Mouse (Mus musculus) heart, embryonic 12.5 days (tissue): ENCODE results near the gene Erc2. TPM values are rescaled to one million over a fixed set of nuclear protein-coding genes. Genes with fewer than 3 reads are reported as not detected.

Source experiments
- ATAC-seq: fragments of 200-750 bp; cut with Nextera tagmentation; 2 replicates; pipeline ENCODE4 v1.8.0; 2017; ENCODE audit warnings: moderate TSS enrichment, moderate library complexity; ENCODE audit not compliant: insufficient number of reproducible peaks, low FRiP score
- H3K27ac ChIP-seq: fragments of 300-500 bp; sonication (generic); 2 replicates; pipeline ENCODE4 v1.5.1; 2016; ENCODE audit warnings: mild to moderate bottlenecking, moderate library complexity; ENCODE audit not compliant: poor library complexity, severe bottlenecking
- H3K27me3 ChIP-seq: fragments of 300-500 bp; sonication (generic); replicated peaks from 2 replicates; pipeline ENCODE4 v1.6.1; 2016; ENCODE audit warnings: mild to moderate bottlenecking, moderate library complexity
- H3K36me3 ChIP-seq: fragments of 300-500 bp; sonication (generic); 2 replicates; pipeline ENCODE4 v1.6.1; 2016; ENCODE audit warnings: mild to moderate bottlenecking, moderate library complexity
- H3K4me1 ChIP-seq: fragments of 300-500 bp; sonication (generic); replicated peaks from 2 replicates; pipeline ENCODE4 v1.6.1; 2016; ENCODE audit warnings: mild to moderate bottlenecking
- H3K4me2 ChIP-seq: fragments of 300-500 bp; sonication (generic); 2 replicates; pipeline ENCODE4 v1.6.1; 2016; ENCODE audit warnings: mild to moderate bottlenecking, moderate library complexity
- H3K4me3 ChIP-seq: fragments of 300-500 bp; sonication (generic); 2 replicates; pipeline ENCODE4 v1.5.1; 2016; ENCODE audit warnings: mild to moderate bottlenecking
- H3K9ac ChIP-seq: fragments of 300-500 bp; sonication (generic); 2 replicates; pipeline ENCODE4 v1.6.1; 2016; ENCODE audit warnings: mild to moderate bottlenecking, moderate library complexity
- H3K9me3 ChIP-seq: fragments of 300-500 bp; sonication (generic); replicated peaks from 2 replicates; pipeline ENCODE4 v1.6.1; 2016; ENCODE audit warnings: mild to moderate bottlenecking, moderate library complexity
- WGBS: fragments of 180-500 bp; shearing (Covaris S2); methylation state at CpG from one replicate; pipeline ENCODE4 v1.1.7; 2016; 5-methylcytosine and 5-hydroxymethylcytosine counted together
- polyA plus RNA-seq: library from polyadenylated mRNA; unstranded; fragments of >200 nt; fragmentation: Nextera tagmentation; extraction: Ambion mirVana; gene quantifications from 2 replicates; pipeline ENCODE4 v1.2.1, GENCODE M21; 2016

The Erc2 gene
- polyA plus RNA-seq, 1 experiment from 2014 or later, result 3.9 TPM

GRCm38 (mm10) chr14:27775367-27775766, 153.1 kb downstream of the Erc2 start:
- Histone ChIP-seq H3K4me2 (no peak overlapping the region), H3K36me3 (no peaks in the 10 kb centered on the region), H3K27me3 (no peaks in the 10 kb centered on the region), H3K9me3 (no peaks in the 10 kb centered on the region), H3K9ac (no peak overlapping the region), H3K27ac (no peak overlapping the region), H3K4me3 (no peak overlapping the region), H3K4me1 (no peaks in the 10 kb centered on the region)
- 64% methylated on average over 5 of the region's 5 CpGs for WGBS
- ATAC-seq, result no peak

DNA sequence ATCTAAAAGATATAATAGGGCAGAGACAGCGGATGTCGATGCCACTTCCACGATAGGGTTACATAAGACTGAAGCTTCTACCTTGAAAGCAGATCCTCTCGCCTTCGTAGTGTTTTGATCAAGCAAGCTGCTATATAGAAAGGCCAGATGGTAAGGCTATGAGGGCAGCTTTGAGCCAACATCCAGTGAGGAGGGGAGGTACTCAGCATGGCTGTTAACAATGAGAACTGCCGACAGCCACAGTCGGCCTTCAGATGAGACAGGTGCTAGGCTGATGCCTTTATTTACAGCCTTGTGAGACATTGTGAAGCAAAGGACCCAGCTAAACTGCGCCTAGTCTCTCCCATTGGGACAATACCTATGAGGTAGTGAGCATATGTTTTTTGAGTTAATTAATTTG, 156.3 kb downstream of the Erc2 start:
- no peaks in the 10 kb centered on the region for H3K36me3 ChIP-seq
- H3K27me3 ChIP-seq, result no peaks in the 10 kb centered on the region
- no peak for ATAC-seq
- no peak overlapping the region for H3K4me2 ChIP-seq
- H3K9ac ChIP-seq, result no peak overlapping the region
- 76% methylated on average over 8 of the region's 8 CpGs for WGBS
- no peaks in the 10 kb centered on the region for H3K9me3 ChIP-seq
- no peaks in the 10 kb centered on the region for H3K4me1 ChIP-seq
- no peak overlapping the region for H3K27ac ChIP-seq
- no peak overlapping the region for H3K4me3 ChIP-seq

DNA sequence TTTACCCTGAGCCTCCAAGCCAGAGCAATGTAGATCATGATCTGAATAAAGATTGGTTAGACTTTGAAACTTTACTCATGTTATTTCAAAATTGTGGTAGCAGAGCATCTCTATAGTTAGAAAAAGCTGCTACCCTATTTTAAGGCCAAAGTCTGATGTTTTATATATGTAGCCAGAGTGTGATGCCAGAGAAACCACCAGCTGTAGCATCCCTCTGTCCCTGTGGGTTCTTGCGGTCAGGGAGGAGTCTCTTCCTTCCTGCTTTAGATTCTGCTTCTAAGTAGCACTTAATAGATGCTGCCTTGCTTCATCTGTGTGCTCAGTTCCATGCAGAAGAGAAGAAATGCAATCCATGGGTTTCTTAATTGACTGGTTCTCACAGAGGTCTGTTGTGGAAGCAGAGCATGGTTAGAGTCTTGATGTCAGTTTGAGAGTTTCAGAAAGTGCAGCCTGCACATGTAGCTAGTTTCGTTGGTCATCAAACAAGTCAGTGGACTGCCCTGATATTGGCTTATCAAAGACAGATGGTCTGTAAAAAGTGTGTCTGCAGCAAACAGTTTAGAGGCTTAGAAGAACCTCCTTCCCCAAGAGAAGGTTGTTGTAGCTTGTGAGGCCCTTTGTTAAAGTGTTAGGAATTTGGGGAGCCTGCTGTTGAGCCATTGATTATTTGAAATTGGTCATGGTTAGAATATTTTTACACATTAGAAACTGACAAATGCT, 156.9 kb downstream of the Erc2 start:
- Histone ChIP-seq H3K9ac (no peak overlapping the region), H3K27me3 (no peaks in the 10 kb centered on the region), H3K36me3 (no peaks in the 10 kb centered on the region), H3K9me3 (no peaks in the 10 kb centered on the region), H3K4me2 (no peak overlapping the region), H3K4me1 (no peaks in the 10 kb centered on the region), H3K4me3 (no peak overlapping the region), H3K27ac (no peak overlapping the region)
- ATAC-seq, result no peak
- WGBS, result 66% methylated on average over 2 of the region's 2 CpGs

DNA sequence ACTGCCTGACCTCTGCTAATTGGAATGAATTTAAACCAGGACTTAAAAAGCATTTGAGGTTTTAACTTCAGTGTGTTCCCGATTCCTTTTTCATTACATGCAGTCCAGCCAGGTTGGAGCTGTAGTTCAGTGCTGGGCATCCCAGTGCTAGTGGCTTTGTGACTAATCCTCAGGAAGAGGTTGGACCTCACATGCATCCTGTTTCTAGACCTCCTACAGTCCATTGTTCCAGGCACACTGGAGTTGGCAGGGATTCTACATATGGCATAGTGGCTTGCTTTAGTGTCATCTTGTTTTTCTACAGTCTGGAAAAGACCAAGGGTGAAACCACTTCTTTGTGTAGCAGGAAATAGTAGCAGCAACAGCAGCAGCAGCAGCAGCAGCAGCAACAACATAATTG, 159.0 kb downstream of the Erc2 start:
- no peaks in the 10 kb centered on the region for H3K4me1 ChIP-seq
- H3K27ac ChIP-seq, result no peak overlapping the region
- H3K27me3 ChIP-seq, result no peaks in the 10 kb centered on the region
- H3K4me3 ChIP-seq, result no peak overlapping the region
- 69% methylated on average over 1 of the region's 1 CpGs for WGBS
- H3K36me3 ChIP-seq, result no peaks in the 10 kb centered on the region
- H3K9me3 ChIP-seq, result no peaks in the 10 kb centered on the region
- H3K4me2 ChIP-seq, result no peak overlapping the region
- no peak overlapping the region for H3K9ac ChIP-seq
- ATAC-seq, result peak; percentile 36; the same call in 1 of the 2 replicates

DNA sequence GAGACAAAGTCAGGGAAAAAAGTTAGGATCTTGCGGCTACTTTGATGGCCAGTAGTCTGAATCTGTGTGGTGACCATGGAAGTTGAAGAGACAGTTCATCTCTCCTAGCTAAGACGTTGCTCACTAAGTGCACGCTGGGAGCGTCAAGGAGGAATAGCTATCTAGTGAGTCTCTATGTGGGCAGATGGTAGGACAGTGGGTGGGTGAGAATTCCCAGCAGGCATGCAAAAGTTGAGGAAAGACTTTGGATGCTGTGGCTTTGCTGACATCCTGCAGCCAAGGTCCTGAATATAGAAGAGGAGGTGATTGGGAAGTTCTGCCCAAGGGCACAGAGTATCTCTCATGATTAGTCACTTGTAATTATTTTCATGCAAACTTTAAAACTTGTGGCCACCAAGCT, 162.6 kb downstream of the Erc2 start:
- Histone ChIP-seq H3K9ac (no peak overlapping the region), H3K4me3 (no peak overlapping the region), H3K4me2 (no peak overlapping the region), H3K27me3 (no peaks in the 10 kb centered on the region), H3K27ac (no peak overlapping the region), H3K9me3 (no peaks in the 10 kb centered on the region), H3K36me3 (no peaks in the 10 kb centered on the region), H3K4me1 (0 out of 2 replicates have a peak, but pooled peaks cover 8% of the 10 kb centered on the region)
- 84% methylated on average over 4 of the region's 4 CpGs for WGBS
- ATAC-seq, result no peak

DNA sequence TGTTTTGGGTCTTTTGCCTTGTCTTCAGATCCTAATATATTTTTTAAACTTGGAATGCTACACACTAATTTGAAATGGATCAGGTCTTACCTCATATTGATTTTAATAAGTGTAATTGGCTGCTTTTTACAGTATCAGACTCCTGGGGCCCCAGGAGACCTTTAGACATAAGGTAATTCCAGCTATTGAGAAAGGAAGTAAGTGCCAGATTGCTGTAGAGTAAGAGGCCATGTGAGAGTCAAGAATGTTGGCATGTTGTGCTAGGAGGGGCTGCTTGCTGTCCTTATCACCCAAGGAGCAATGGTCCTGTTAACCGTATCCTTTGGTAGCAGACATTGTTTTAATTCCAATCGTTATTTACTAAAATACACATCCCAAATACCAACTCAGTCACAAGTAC, 163.3 kb downstream of the Erc2 start:
- Histone ChIP-seq H3K4me1 (0 out of 2 replicates have a peak, but pooled peaks cover 8% of the 10 kb centered on the region), H3K9ac (no peak overlapping the region), H3K36me3 (no peaks in the 10 kb centered on the region), H3K4me3 (no peak overlapping the region), H3K4me2 (no peak overlapping the region), H3K27me3 (no peaks in the 10 kb centered on the region), H3K9me3 (no peaks in the 10 kb centered on the region), H3K27ac (no peak overlapping the region)
- no peak for ATAC-seq
- 57% methylated on average over 2 of the region's 2 CpGs for WGBS

- Histone ChIP-seq H3K4me3 (no peak overlapping the region), H3K4me2 (no peak overlapping the region), H3K27ac (no peak overlapping the region), H3K4me1 (0 out of 2 replicates have a peak, but pooled peaks cover 8% of the 10 kb centered on the region), H3K9ac (no peak overlapping the region), H3K27me3 (no peaks in the 10 kb centered on the region), H3K36me3 (no peaks in the 10 kb centered on the region), H3K9me3 (no peaks in the 10 kb centered on the region)
- peak; percentile 51 for ATAC-seq
- 48% methylated on average over 6 of the region's 6 CpGs for WGBS
Measured at GRCm38 (mm10) chr14:27789066-27789898, 167.1 kb downstream of the Erc2 start.

DNA sequence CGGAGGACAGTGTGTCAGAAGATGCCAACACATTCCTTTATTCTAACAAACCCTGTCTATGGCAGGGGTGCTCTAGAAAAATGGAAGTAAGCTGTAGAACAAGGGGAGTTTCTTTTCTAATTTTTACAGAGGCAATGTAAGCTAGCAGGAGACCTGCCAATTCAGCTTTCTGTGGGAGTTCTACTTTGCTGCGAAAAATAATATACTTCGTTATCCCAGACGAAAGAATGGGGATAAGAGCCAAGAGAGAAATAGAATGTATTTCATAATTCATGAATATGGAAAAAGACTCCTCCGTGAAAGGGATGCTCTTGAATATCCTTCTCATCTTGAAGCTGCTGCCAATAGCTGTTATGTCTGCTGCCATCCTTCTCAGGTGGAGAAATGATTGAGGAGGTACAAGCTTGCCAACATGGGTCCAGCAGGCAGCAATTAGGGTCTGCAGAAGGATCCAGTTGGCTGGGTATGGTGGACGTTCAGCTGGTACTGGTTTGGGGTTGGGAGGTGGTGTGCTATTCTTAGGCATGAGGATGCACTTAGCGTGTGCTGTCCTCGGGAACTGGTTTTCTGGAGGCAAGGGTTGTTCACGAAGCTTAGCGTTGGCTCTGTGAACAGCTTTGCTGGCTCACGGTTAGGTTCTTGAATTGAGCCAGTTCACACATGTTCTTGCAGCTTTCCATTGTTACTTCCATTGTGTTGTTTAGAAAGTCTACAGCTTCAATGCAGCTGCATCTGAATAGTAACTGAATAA, 176.1 kb downstream of the Erc2 start:
- no peak for ATAC-seq
- no peak overlapping the region for H3K4me3 ChIP-seq
- no peak overlapping the region for H3K27ac ChIP-seq
- H3K36me3 ChIP-seq, result no peaks in the 10 kb centered on the region
- H3K9ac ChIP-seq, result no peak overlapping the region
- peaks cover 15% of the 10 kb centered on the region; the same call in 1 of the 2 replicates for H3K4me1 ChIP-seq
- no peak overlapping the region for H3K4me2 ChIP-seq
- no peaks in the 10 kb centered on the region for H3K9me3 ChIP-seq
- no peaks in the 10 kb centered on the region for H3K27me3 ChIP-seq
- WGBS, result 78% methylated on average over 11 of the region's 11 CpGs

DNA sequence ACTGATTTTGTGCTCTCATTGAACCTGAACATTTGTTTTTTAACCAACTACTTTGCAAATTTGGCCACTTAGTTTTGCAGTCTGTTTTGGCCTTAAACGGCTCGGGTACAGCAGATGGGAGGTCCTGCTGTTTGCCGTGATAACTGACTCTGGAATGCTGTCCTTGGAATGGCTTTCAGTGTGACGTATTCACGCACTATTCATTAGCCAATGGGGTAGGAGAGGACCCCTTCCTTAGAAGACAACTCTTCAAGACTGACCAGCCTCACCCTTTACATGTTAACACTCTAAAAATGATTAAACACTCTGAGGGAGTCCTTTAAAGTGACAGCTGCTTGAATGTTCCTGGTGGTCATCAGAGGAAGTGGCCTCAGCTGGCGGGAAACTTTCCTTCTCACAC, 178.5 kb downstream of the Erc2 start:
- ATAC-seq, result no peak
- H3K9ac ChIP-seq, result no peak overlapping the region
- H3K4me1 ChIP-seq, result peaks cover 15% of the 10 kb centered on the region; the same call in 1 of the 2 replicates
- H3K4me3 ChIP-seq, result no peak overlapping the region
- no peaks in the 10 kb centered on the region for H3K9me3 ChIP-seq
- 20% methylated on average over 6 of the region's 6 CpGs for WGBS
- no peaks in the 10 kb centered on the region for H3K36me3 ChIP-seq
- H3K4me2 ChIP-seq, result peak overlapping the region; percentile 37
- no peak overlapping the region for H3K27ac ChIP-seq
- H3K27me3 ChIP-seq, result no peaks in the 10 kb centered on the region

DNA sequence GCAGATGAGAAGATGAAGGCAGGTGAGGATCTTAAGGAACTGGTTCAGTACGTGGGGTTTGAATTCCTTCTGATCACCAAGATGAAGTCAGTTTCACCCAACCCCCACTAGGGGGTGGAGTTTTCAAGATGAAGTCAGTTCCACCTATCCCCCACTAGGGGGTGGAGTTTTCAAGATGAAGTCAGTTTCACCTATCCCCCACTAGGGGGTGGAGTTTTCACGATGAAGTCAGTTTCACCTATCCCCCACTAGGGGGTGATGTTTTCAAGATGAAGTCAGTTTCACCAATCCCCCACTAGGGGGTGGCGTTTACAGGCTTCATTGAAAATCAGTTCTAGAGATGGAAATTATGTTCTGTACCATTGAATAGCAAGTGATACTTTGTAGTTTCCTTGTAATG, 181.7 kb downstream of the Erc2 start:
- Histone ChIP-seq H3K27ac (no peak overlapping the region), H3K4me3 (no peak overlapping the region), H3K4me2 (no peak overlapping the region), H3K36me3 (no peaks in the 10 kb centered on the region), H3K9me3 (no peaks in the 10 kb centered on the region), H3K9ac (no peak overlapping the region), H3K27me3 (no peaks in the 10 kb centered on the region), H3K4me1 (peaks cover 14% of the 10 kb centered on the region)
- no peak for ATAC-seq
- 85% methylated on average over 3 of the region's 3 CpGs for WGBS

GRCm38 (mm10) chr14:27805064-27805463, 182.8 kb downstream of the Erc2 start:
- Histone ChIP-seq H3K27ac (no peak overlapping the region), H3K4me2 (no peak overlapping the region), H3K36me3 (no peaks in the 10 kb centered on the region), H3K4me3 (no peak overlapping the region), H3K27me3 (no peaks in the 10 kb centered on the region), H3K9me3 (no peaks in the 10 kb centered on the region), H3K4me1 (peaks cover 14% of the 10 kb centered on the region), H3K9ac (no peak overlapping the region)
- ATAC-seq, result no peak
- WGBS, result 79% methylated on average over 13 of the region's 13 CpGs
